Mouse (Mus musculus): Measurements from ENCODE around the gene Slc16a3.

The Slc16a3 gene

DNA sequence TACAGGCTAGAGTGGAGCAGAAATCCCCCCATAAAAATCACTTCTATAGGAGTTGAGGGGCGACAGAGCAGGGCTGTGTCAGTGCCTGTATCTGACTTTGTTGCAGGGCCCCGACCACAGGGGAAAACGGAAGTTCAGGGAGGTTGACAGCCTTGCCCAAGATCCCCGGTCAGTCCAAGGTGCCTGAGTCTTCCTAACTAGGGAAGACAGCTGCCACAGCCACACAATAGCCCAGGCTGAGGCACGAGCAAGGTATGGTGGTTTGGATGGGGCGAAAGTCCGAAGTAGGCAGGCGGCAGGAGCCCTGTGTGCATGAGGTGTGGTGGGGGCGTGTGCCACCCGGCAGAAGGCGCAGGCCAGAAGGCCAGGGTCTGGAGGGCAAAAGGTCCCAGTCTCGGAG is at the start of gene Slc16a3:
Gene Slc16a3, plus strand, starts transcription at position 153 of the 400 bp plus-strand sequence.
- peak; percentile 22 to 36 for DNase-seq

DNA sequence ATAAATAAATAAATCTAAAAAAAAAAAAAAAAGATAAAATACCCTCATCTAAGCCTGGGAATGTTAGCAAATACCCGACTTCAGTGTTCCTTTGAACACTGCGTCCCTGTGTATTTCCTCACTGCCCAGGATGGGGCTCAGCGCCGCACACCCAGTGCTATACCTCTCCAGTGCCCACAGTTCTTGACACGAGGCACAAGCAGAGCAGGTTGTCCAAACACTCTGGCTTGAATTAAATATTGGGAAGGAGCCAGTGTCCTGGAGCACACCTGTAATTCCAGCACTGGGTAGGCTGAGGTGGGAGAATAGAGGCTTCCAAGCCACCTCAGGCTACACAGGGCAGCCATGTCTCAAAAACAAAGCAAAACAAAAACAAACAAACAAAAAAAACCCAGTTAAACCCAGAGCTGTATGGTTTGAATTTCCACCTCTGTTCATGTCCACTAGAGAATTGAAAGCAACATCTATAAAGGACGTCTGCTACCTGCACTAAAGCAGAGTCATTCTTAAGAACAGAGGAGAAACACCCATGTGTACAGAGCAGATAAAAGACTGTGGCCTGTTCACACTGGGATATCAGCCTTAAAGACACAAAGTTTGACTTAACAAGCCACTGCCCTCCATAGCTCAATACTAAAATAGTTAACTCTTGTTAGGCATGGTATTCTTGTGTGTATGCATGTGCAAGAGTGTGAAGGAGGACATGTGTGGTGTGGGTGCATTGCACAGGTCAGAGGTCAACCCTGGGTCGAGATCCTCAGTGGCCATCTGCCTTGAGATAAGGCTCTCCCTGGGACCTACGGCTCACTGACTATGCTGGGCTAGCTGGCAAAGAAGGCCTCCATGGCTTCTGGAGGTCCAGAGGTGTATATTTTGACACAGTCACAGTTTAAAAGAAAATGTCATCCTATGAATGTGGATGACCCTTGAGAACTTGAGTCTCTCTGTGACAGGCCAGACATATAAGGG is 47.7 kb upstream of the Slc16a3 start:
- DNase-seq, result no peak

DNA sequence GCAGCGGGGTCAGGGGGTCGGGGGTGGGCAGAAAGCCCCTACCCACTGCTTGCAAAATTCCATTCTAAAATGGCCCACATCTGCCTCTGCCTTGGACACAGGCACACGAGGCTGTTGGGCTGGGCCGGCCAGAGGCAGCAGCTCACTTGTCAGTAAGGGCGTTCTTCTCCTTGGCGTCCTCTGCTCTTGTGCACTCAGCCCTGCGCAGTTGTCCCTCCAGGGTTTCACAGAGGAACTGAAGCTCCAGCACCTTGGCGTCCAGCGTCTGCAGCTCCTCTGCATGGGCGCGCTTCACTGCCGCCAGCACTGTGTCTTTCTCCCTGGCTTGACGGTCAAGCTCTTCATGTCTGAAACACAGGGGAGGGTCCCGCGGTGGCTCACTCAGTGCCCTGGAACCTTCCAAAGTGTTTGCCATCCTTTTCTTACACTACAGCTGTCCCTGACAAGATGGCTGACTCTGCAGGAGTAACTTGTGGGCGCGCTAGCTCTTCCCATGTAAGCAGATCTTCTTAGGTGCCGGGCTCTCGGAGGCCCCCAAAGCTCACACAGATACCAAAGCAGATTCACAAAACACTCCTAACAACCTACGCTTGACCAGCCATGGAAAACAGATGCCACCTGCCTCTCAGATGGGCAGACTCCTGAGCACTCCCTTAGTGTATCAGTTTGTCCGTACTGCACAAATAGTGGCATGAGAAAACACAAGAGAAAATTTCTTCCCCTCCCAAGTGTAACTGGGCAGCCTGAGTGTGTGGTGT is 46.4 kb upstream of the Slc16a3 start:
- no peak for DNase-seq

DNA sequence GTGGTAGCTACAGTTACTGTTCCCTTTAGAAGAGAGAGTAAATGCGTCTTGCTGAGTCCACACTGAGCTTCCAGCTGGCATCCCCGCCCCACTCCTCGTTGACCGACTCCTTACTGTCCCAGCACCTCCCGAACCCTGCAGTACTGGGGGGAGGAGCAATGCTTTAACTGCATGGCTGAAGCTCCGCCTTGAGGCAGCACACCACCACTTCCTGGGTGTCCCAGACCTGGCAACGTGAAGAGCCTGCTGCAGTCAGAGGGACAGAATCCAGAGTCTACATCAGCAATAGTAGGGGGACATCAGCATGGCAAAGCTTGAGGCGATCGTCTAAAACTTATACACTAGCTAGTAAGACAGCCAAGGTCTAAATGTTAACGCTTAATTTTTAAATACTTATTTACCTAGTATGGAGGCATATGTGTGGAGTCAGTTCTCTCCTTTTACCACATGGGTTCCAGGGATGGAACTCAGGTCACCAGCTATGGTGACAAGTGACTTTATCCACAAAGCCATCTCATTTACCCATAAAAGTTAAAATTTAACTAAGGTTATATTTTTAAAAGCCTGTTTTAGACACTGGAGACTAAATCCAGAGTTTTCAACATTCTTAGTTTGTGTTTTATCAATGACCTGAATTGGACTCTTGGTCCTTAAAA is 45.7 kb upstream of the Slc16a3 start:
- DNase-seq, result no peak

DNA sequence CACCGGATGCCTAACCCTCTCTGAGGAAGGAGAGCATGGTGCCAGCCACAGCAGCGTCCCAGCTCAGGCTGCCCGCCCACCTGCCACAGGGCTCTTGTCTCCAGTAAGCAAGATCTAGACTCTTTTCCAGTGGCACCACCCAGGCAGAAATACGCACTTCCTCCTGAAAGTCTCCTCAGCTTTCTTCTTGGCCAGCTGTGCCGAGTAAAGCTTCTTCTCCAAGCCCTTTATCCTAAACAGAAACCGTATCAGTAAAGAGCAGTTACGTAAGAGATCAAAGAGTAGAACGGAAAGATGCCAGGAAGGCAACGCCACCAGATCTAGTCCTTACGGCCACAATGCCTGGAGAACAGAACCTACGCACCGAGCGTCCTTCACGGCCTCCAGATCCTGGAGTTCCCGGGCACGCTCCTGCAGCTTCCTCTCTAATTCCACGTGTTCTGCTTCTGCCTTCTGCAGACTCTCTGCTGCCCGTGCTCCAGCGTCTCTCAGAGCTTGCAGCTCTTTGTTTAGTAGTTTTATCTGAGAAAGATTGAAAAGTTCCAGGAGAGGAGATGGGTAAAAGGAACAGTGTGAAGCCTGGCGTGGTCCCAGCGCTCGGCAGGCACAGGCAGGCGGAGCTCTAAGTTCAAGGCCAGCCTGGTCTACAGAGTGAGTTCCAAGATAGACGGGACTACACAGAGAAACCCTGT is 45.0 kb upstream of the Slc16a3 start:
- no peak for DNase-seq

DNA sequence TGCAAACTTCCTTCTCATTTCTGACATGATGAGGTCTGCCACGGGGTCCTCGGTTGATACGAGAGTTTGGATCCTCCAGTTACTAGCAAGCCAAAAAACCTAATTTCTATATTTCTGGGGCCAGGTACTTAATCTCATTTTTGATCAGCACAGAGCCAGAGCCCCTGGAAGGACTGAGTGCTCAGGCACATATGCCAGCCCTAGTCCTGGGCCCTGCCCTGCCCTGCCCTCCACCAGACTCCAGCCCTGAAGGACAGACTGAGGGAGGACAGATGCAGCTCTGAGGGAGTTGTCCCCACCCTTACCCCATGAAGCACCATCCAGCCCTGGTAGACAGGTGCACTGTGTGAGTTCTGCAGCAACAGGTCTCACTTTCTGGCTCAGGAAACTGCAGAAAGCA is 43.7 kb upstream of the Slc16a3 start:
- DNase-seq, result no peak

DNA sequence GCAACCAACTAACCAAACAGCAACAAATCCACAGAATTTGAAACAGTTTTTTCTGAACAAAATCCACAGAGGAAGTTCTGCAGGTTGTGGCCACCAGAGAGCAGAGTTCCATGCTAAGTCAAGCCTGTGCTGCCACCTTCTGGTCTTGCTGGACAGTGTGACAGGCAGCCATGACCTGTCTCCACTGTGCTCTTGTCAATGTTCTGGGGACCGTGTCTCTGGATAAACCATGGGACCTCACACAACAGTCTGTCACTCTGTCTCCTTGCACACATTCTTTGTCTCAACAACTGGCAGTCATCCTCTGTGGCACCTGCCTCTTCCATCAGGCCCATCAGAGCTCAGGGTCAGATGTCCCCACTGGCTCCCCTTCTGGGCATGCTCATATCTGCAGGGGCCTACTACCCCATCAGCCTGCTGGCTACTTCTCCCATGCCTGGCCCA is 42.8 kb upstream of the Slc16a3 start:
- DNase-seq, result peak; percentile 79 to 80

DNA sequence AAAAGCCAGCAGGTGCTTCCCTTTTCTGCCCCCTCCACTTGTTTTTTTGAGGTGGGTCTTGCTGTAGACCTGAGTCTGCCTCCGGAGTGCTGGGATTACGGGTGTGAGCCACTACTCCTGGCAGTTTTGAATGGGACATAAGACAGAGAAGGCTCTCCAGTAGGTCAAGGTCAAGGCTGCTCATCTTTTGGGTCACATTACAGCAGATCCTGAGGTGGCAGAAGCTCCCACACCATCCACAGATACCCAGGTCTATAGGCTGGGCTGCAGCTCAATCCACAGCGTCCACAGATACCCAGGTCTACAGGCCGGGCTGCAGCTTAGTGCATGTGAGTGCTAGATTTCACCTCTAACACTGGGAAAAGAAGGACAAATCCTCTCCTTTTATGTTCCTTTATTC is 34.5 kb upstream of the Slc16a3 start:
- DNase-seq, result no peak

DNA sequence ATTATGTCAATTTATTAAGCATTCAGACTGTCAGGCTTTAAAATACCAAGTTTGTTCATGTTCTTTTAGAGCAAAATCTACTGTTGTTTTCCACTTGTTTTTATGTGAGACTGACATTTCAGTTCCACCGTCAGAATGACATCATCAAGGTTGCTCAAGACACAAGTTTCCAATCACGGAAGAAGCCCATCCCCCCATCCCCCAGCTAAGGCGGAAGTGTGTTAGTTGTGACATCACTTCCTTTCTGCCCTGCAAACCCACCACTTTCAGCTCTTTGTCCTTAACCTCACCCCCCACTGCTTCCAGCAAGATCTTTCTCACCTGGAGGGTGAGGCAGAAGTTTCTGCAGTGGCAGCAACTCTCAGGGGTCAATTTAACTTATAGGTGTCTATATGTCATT is 31.8 kb upstream of the Slc16a3 start:
- peak; percentile 45 to 47 for DNase-seq

DNA sequence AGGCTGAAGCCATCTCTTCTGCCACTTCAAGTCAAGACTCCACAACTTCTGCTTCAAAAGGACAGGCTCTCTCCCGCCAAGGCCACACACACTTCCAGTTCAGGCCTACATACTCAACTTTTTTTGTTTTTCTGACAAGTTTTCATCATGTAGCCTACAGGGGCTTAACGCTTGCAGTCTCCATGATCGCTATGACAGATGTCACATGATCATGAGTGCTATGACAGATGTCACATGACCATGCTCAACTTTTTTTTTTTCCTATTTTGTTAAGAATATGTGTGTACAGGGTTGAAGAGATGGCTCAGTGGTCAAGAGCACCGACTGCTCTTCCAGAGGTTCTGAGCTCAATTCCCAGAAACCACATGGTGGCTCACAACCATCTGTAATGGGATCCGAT is 30.5 kb upstream of the Slc16a3 start:
- no peak for DNase-seq

DNA sequence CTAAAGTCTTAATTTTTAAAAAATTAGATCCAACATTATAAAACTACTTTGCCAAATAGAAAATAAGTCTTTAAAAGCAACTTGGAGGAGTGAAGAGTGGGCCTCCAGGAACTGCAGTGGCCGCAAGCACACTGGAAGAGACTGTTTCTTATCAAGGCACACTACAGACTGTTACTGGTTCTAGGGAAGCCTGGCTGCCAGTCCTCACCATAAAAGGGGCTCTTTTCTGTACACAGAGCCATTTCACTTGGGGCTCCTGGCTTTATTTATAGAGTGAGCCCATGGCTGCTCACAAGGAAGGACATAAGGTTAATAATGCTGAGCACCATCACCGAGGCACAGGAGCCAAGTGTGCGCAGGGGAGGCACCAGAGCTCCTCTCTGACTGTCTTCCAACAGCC is 25.8 kb upstream of the Slc16a3 start:
- DNase-seq, result no peak

DNA sequence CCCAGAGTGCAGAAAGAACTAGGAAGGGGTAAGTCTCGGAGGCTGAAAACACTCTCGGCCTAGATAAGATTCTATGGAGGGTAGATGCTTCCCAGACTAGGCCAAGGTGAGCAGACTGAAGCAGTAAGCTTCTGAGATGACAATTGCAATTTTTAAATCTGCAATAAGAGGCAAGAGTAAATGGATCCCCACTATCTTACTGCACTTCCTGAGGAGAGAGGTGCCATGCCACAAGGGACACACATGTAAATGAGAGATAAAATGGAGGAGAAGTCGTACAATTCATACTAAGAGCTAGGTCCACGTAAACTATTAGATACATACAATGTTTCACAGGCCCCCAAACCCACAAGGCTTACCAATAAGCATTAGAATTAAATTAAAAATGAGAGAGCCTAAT is 19.8 kb upstream of the Slc16a3 start:
- no peak for DNase-seq

DNA sequence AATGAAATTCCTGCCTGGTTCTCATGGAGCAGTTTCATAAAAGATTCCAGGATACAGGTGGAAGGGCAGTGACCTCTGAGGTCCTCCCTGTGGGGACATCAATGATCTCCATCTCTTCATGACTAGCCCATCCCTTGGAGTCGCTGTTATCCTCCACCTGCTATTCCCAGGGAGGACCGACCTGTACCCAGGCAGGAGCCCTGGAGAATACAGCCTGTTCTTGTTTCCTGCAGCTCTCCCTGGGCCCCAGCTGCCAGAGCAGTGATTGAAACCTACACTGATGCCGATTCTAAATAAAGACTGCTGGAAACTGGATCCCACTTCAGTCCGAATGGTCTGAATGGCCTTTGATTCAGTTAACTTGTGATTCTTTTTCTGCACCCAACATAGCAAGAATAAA is 16.8 kb upstream of the Slc16a3 start:
- no peak for DNase-seq

DNA sequence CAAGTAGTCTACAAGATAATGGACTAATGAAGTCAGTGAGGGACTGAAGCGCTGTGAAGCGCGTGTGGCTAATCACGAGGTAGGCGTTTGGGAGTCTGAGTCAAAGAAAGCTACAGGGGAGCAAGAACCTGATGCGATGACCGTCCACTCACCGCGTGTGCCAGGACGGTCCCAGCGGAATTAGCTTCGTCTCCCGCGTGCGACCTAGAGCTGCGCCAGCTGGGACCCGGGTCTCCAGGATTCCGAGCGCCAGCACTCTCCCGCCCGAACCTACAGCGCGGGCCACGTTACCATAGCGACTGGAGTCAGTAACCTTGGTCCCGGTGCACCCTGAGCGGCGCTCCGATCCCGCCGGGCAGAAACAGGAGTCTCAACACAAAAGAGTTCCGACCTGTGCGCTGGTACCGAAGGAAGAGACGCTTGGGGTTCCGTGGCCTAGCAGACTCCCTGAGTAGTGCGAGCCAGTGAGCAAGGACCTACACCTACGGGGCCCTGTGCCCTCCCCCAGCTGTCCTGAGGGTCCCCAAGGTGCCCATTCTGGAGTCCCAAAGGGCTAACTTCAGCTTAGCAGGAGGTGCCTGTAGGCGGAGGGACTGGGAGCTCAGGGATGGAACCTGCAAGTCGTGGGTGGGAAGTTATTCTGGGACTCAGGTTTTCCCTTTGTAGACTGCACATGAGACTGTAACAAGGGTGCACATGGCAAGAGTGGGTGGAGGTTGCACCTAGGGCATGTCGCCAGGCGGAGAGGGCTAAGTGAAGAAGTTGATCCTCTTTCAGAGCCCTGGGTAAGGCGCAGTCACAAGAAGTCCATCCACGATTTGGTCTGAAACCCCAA is 15.5 kb upstream of the Slc16a3 start, which contains the start of gene Ccdc57:
Gene Ccdc57, minus strand, starts transcription at position 309 of the 835 bp plus-strand sequence.
- DNase-seq, result peak; percentile 89 to 90

DNA sequence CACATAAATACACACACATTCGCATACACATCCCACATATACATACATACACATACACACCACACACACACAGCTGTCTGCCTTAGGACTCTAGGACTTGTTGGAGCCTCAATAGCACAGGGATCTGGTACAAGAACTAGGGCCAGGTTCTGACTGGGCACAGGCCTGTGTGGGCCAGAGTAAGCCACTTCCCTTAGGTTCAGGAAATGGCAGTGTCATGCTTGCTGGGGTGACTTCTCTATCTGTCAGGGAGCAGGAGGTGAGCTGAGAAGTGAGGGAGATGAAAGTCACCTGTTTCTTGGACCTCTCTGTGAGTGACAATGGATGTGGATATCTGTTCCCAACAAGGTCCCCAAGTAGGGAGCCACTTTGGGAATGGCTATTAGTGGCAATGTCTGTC is 10.3 kb upstream of the Slc16a3 start:
- no peak for DNase-seq

DNA sequence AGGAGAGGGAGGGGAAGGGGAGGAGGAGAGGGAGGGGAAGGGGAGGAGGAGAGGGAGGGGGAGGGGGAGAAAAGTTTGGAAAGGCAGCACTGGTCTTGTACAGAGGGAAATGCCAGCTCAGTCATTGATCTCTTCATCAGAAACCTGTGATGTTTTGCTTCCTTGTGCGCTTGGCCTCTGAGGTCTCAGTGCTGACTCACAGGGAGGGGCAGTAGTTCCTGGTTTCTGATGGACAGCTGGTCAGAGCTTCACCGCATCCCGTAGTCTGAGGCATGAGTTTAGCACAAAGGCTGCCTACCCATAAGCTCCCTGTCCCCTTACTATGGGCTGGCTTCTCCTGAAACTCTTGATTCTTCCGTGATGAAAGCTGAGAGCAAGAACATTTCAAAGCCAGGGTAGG is 9.5 kb upstream of the Slc16a3 start:
- no peak for DNase-seq

DNA sequence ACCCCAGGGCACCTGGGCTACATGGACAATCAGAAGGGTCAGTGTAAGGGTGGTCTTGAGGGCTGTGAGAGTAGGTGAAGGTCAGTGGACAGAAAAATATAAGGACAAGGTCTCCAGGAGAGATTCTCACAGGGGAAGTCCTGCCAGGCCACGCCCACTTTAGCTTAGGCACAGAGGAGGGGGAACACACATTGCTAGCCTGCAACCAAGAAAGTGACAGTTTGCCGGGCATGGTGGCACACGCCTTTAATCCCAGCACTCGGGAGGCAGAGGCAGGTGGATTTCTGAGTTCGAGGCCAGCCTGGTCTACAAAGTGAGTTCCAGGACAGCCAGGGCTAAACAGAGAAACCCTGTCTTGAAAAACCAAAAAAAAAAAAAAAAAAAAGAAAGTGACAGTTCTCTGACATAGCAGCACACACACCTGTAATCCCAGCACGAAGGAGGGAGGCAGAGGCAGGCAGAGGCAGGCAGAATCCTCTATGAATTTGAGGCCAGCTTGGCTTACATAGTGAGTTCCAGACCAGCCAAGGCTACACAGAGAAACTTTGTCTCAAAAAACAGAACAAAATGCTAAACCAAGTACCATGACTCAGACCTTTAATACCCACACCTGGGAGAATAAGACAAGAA is 8.5 kb upstream of the Slc16a3 start:
- no peak for DNase-seq

DNA sequence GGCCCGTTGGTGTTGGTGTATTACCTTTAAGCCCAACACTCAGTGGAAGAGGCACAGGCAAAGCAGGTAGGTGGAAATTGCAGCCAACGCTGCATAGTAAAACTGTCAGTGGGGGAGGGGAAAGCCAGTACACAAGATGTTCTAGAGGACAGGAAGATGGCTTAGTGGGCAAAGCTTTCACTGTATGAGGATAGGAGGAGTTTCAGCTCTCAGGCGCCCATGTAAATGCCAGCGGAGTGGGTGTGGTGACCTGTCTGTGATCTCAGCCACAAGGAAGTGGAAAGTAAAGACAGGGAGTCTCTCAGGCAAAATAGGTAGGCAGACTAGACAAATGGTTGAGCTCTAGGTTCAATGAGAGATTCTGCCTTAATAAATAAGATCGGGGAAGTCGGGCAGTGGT is 7.3 kb upstream of the Slc16a3 start:
- no peak for DNase-seq

DNA sequence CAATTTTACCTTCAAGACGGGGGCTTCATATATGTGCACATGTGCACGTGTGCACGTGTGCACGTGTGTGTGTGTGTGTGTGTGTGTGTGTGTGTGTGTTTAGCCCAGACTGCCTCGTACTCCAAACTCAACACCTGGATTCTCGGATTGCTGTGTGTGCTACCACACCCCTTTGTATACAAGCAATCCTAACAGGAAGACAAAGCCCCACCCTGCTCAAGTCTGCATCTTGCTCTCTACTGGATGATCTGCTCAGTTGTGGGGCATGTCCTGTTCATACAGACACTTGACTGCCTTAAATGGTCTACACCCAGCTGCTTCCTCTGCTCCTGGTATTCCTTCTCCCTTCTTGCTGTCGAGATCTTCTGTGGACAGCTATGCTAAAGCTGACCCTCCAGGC is 3.0 kb upstream of the Slc16a3 start:
- no peak for DNase-seq

DNA sequence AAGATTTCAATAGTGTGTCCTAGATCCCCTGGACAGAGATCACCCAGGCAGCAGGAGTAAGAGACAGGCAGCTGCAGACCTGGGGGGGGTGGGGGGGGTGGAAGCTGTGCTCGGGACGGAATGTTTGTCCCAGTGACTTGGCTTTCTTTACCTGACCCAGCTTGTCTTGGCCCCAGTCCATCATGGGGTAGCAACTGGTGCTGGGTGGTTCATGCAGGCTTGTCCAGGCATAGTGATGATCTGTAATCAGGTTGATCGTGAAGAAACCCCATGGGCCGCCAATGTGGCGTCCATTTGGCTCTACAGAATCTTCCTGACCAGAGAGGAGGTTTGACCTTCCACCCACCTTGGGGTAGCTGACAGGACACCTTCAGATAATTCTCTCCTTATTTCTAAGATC is 2.4 kb upstream of the Slc16a3 start:
- no peak for DNase-seq
